Mouse (Mus musculus) left cerebral cortex, postnatal 10 days (tissue): ENCODE measurements around the gene Gapdh. TPM values are rescaled to one million over a fixed set of nuclear protein-coding genes. Genes with fewer than 3 reads are reported as not detected.

ENCODE experiments used
- DNase-seq, 2 experiments: peaks; one replicate each; pipeline ENCODE4 v3.0.0; 2021 to 2022; ENCODE audit warnings: low spot score in 2 of 2, mixed read lengths in 1 of 2; ENCODE audit errors: extremely low spot score in 1 of 2
- intact Hi-C: fragments of 180-260 bp; cut with DNase I; formaldehyde crosslinking; loops from one replicate; pipeline ENCODE4 v1.15.1; 2025
- total RNA-seq, 2 experiments: library from RNA; stranded (reverse); gene quantifications; 2 replicates each; pipeline ENCODE4 v1.2.3; 2021

Gapdh gene
- total RNA-seq = 1,000 to 10,000 TPM; 1,896 to 1,966 TPM

DNA sequence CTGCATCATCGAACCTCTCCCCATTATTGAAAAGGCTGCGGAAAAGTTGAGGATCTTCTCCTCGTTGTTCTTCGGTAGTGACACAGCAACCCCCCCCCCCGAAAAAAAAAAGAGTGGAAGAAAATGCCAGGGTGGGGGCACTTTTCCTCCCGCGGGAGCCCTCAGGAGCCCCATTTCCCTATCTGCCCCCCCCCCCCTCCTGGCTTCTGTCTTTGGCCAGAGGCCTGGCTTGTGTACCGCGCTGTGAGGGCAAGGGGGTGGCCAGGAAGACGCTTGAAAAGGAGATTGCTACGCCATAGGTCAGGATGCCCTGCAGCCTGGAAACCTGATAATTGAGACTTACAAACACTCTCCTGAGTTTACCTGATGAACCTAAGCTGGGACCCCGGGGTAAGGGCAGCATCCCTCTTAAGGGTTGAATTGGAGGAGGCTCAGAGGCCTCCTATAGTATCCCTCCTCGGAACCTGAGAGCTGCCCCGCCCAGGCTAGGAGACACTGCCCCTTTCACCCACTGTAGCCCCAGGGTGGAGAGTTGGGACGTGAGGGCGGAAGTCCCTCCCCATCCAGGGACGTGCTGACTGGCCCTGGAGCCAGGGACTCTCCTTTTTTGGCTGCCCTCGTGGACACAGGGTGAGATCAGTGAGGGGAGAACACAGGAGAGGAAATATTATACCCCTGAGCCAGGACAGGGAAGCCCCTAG is at the start of gene Gapdh:
Gene Gapdh, minus strand, starts transcription at position 417 of the 701 bp plus-strand sequence.
- intact Hi-C loops = loop anchor here (2.0 kb wide), 1 partner anchor 25 kb away; the partner anchor contains the start of genes Mrpl51 and Ncapd2
- peak in 1 of 2 experiments; percentile 85 for DNase-seq

GRCm38 (mm10) chr6:125215148-125215954 is 49.1 kb upstream of the Gapdh start, which contains the start of gene Vamp1:
Gene Vamp1 (plus strand): TSS chr6:125215551.
- intact Hi-C loops = loop anchor here (5.0 kb wide), 1 partner anchor 52 kb away; no protein-coding TSS in a partner anchor
- peak; percentile 95 for DNase-seq

DNA sequence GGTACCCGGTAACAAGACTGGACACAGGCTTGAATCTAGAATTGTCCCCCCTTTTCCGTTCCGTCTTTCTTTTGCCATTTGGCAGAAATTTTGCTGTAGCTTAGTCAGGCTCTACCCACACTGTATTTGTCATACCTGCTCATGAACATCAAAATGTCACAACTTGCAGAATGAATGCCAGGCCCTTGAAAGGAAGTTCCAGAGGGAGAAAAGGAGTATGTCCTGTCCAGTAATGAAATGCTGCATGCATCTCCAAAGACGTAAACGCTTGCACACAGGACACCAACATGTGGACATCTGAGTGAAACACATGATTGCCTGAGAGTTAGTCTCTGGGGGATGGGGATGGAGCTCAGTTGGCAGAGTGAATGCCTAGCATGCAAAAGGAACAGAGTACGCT is 47.4 kb upstream of the Gapdh start:
- DNase-seq = no peak
- intact Hi-C loops = no loop called here

DNA sequence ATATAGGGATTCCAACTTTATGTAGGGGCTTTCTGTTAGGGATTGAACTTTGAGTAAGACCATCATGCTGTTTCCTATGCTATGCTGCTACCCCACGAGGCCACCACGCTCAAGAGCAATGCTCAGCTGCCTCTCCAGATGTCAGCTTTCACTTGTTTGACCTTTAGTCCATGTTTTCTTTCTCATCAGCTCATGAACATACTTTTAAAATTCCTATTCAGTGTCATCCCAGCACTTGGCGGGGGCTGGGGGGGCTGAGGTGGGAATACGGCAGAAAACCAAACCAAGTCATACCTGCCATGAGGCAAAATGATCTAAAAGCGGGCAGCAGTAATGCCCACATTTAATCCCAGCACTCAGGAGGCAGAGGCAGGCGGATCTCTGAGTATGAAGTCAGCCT is 46.9 kb upstream of the Gapdh start:
- no peak for DNase-seq
- intact Hi-C loops = no loop called here

DNA sequence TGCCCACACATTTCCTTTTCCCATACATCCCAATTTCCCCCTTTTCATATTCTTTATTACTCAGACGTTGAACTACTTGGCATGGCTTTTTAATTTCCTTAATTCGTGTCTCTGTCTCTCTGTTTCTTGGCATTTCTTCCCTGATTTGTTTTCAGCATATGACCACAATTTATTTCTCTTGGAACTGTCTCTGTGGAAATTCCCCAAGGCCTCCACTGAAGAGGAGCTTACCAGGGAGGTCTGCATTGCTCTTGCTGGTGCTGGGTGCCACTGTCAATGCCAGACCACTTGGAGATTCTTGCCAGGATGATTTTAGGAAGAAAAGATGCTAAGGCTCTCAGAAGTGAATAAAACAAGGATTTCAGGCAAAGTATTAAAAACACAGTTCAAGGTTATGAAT is 46.4 kb upstream of the Gapdh start:
- intact Hi-C loops = no loop called here

DNA sequence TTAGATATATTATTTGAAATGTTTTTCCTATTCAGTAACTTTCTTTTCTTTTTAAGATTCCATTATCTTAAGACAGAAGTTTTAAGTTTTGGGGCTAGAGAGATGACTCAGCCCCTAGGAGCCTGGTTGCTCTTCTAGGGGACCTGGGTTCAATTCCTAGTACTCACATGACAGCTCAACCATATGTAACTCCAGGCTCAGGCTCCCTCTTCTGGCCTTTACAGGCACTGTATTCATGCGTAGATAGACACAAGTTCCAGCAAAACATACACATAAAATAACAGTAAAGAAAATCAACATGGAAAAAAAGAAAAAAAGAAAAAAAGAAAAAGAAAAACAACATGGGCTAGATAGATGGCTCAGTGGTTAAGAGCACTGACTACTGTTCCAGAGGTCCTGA is 44.2 kb upstream of the Gapdh start:
- DNase-seq = no peak

More for the DNA sequence above, 46.4 kb upstream of the Gapdh start:
- DNase-seq = no peak

DNA sequence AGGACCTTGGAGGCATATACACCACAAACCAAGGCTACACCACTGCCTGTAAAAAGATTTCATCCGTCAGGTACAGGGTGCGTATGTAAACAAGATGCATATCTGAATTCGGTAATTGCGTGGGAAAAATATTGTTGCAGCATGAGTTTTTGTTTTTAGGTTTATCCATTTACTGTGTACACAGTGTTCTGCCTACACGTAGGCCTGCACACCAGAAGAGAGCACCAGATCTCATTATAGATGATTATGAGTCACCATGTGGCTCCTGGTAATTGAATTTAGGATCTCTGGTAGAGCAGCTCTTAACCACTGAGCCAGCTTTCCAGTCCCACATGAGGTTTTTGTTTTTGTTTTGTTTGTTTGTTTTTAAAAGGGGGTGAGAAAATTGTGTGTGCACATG is 30.9 kb upstream of the Gapdh start:
- intact Hi-C loops = no loop called here
- no peak for DNase-seq

More for the DNA sequence above, 44.2 kb upstream of the Gapdh start:
- intact Hi-C loops = no loop called here

DNA sequence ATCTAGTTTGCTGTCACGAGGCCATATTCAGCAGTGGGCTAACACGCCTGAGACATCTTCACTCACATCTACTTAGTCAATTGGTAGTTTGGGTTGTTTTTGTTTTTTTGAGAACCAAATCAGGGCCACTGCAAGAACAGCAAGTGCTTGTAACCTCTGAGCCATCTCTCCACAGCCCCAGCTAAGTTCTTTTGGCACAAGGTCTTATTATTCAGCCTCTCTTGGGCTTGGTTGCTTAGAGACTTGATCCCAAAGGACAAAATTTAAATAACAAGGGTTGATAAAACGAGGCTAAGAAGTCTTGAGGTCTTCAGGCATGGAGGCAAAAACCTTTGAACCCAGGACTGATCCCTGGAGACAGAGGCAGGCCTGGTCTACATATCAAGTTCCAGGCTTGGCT is 30.0 kb upstream of the Gapdh start:
- DNase-seq = no peak
- intact Hi-C loops = no loop called here

DNA sequence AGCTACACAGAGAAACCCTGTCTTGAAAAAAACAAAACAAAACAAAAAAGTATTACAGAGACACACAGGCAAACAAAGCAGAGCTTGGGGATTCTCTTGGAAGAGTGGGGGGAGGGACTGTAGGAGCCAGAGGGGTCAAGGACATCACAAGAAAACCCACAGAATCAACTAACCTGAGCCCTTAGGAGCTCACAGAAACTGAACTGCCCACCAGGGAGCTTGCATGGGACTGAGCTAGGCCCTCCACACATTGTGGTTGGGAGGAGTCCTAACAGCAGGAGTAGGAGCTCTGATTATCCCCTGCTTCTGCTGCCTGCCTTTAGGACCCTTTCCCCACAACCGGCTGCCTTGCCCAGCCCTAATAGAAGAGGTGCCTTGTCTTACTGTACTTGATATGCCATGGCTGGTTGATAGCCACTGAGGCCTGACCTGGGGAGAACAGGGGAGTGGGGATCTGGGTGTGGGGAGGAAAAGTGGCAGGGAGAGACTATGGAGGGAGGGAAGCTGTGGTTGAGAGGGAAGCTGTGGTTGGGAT is 29.3 kb upstream of the Gapdh start:
- no peak for DNase-seq
- intact Hi-C loops = no loop called here

GRCm38 (mm10) chr6:125193390-125193789 is 27.1 kb upstream of the Gapdh start:
- DNase-seq = no peak
- intact Hi-C loops = no loop called here

DNA sequence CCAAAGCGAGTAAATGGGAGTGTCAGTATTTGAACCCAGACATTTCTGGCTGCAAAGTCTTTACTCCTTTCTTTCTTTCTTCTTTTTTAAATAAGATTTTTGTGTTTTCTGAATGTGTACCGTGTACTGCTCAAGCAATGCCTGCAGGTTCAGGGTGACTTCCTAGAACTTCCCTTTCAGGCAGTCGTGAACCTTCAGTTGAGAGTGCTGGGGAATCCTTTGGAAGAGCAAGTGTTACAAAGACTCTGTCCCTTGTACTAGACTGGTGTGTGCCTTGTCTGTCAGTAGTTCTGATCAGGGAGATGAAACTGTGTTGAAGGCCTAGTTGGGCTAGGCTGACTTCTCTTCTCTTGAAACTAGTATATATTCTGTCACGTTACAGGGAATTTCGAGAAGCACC is 26.6 kb upstream of the Gapdh start:
- intact Hi-C loops = no loop called here
- no peak for DNase-seq

DNA sequence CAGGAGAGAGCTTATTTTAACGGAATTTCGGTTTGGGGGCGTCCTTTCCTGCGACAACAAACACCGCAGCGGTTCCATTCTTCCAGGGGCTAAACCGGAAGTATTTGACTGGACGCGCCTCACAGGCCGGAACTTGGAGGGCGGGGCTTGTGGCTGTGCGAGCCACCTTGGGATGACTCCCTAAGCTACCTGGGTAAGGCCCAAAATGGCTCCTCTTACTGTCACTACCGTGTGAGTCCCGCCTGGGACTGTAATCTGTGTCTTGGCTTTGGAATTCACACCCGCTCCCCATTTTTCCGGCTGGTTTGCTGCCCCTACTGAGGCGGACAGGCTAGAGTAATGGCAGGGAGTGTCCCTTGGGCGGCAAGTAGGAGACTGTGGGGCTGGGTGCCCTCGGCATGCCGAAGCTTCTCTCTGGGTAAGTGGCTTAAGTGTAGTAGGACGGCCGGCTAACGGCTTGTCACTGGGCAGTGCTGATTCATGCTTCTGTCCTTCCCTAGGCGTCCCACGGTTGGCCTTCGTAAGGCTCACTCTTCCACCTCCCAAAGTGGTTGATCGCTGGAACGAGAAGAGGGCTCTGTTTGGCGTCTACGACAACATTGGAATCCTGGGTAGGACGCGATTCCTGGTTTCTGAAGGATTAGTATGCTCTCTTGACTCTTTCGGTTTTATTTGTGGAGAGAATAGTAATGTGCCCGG is 25.9 kb upstream of the Gapdh start:
- peak; percentile 91 to 96 for DNase-seq
- intact Hi-C loops = no loop called here

- DNase-seq = peak; percentile 97 to 98
- intact Hi-C loops = loop anchor here (2.0 kb wide), 1 partner anchor 25 kb away; the partner anchor contains the start of gene Gapdh
Measured at GRCm38 (mm10) chr6:125191332-125192015, 25.2 kb upstream of the Gapdh start, which contains the start of the genes Ncapd2 and Mrpl51. Gene Ncapd2 (minus strand): TSS chr6:125191701. Gene Mrpl51 (plus strand): TSS chr6:125191801.

- intact Hi-C loops = loop anchor here (2.0 kb wide), 1 partner anchor 24 kb away; the partner anchor contains the start of gene Gapdh
- DNase-seq = no peak
Measured at GRCm38 (mm10) chr6:125190816-125191215, 24.5 kb upstream of the Gapdh start.

GRCm38 (mm10) chr6:125186203-125186602 is 19.9 kb upstream of the Gapdh start:
- intact Hi-C loops = no loop called here
- DNase-seq = no peak

- intact Hi-C loops = no loop called here
- no peak for DNase-seq
Measured at GRCm38 (mm10) chr6:125182133-125182532, 15.9 kb upstream of the Gapdh start.

GRCm38 (mm10) chr6:125179601-125180000 is 13.3 kb upstream of the Gapdh start:
- intact Hi-C loops = no loop called here
- DNase-seq = no peak

- DNase-seq = no peak
- intact Hi-C loops = no loop called here
Measured at GRCm38 (mm10) chr6:125175469-125175868, 9.2 kb upstream of the Gapdh start.
